Mouse (Mus musculus) natural killer cell, adult 2 months (primary cell): ENCODE results near the gene Nelfe.

ENCODE experiments used
- DNase-seq, 2 experiments: peaks; one replicate each; pipeline ENCODE4 v3.0.0; 2022; ENCODE audit warnings: low spot score in 2 of 2

Gene Nelfe

DNA sequence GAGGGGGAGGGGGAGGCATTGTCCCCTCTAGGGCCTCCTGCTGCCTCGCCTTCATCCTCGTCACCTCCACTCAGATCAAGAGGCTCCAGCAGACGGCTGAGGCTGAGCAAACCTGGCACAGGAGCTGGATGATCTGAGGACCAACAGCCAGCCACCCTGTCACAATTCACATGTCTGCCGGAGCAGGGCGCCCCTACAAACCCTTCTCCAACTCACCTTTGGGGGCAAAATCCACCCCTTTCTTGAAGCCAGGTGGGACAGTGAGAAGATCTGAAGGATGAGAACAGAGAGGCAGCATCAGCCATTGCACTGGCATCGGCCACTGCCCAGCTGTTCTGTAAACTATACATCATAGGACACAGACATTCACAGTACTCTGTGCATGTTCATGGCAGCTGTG, 3.0 kb upstream of the Nelfe start:
- no peak for DNase-seq

DNA sequence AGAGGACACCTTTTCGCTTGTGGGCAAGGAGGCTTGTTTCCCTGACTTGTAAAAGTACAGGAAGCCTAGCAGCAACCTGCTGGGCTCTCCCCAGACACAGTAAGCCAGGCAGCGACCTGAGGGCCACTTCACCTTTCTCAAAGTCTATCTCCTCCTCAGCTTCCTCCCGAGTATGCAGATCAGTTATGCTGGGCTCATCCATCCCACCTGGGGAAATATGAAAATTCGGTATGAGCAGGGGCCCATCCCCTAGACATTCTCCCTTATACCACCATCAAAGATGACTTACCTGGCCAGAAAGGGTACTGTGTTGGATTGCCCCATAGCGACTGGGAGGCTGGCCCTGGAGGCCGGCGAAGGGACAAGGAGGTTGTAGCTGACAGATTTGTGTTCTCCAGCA, 2.6 kb upstream of the Nelfe start:
- no peak for DNase-seq

DNA sequence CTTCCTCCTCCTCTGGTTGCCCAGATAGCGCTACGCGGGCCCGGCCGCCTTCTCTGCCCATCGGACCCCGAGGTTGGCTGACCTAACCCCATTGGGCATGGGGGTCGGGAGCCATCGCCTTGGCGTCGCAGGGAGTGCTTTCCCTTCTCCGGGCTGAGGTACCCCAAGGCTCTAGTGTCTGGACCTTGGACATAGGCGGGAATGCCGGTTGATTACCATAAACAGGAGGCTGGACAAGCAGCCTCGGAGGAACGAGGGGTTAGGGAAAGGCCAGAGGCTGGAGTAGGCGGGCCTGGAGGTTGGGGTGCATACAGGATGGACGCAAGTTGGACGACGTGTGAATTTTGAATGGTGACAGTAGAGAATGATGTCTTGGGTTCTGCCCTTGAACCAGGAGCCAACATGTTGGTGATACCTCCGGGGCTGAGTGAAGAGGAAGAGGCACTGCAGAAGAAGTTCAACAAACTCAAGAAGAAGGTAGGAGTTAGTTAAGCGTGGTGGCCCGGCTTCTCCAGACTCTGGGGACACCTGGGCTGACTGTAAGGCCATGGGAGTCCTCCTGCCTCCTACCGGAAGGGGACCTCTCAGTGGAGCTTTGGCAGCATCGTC, 430 bp downstream of the Nelfe start:
- DNase-seq: no peak

DNA sequence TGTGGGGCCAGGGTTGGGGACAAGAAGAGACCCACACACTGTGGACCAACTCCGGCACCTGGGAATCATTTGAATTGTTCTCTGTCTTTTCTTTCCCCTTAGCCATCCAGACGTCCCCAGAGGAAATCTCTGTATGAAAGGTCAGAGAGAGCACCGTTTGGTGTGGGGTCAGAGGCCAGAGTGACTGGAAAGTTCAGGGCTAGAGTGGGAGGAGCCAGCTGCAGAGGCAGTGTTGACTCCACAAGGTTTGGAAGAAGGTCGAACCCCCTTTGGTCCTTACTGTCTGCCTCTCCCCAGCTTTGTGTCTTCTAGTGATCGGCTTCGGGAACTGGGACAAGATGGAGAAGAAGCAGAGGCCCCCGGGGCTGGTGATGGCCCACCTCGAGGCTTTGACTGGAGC, 3.3 kb downstream of the Nelfe start:
- no peak for DNase-seq

DNA sequence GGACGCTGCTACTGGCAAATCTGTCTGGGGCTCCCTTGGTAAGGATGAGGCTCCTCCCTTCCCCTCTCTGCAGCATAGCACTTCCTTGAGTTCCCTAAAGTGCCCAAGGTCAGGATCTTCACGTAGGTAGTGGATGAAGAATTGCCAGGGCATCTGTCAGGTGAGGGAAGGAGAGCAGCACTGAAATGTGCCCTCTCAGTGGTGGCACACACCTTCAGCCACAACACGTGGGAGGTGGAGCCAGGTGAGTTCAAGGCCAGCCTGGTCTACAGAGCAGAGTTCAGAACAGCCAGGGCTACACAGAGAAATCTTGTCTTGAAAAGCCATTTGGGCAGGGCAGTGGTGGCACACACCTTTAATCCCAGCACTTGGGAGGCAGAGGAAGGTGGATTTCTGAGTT, 4.6 kb downstream of the Nelfe start:
- DNase-seq: no peak

DNA sequence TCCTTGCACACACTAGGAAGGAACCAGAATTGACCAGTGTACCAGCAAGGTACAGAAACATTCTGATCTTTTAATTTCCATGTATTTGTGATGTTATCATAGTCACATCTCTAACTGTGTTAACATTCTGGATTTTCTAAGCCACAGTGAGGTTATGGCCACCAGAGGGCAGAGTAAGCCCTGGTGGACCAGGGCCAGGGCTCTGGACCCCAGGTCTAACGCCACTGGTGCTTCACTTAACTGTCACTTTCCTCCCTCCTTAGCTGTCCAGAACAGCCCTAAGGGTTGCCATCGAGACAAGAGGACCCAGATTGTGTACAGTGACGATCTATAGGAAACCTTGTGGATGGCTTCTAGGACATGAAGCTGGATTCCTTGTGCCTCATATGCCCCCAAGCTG, 5.6 kb downstream of the Nelfe start:
- peak; percentile 42 to 59 for DNase-seq

DNA sequence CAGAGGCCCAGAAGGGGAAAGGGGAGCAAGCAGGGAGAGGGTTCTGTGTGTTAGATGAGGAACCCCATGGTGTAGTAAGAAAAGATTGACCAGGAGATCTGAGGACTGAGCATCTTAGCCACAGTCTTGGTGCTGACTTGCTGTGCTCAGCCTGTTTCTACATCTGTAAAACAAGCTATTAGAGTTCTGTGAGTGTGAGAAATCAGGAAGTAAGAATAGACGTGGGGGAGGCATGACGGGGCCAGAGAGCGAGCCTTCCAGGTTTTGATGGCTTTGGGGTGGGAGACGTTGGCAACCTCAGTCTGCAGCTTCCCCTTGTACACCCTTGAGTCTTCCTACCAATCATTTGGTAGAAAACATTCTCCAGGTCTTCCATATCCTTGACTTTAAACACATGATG, 8.5 kb downstream of the Nelfe start:
- no peak for DNase-seq

DNA sequence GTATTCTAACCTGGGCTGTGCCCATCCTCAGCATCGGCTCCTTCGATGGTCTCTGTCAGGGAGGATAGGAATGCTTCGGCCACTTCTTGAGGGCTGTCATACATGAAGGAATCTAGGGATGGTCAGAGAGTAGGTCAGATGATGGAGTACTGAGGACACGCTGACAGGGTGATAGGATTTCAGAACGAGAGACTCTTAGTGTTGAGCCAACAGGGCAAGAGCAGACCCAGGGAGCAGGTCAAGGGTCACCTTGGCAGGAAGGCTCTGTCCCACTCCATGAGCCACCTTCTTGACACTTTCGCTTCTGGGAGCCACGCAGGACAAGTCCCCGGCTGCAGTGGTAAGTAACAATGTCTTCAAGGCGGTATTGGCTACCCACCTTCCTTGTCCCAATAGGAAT, 10.3 kb downstream of the Nelfe start:
- DNase-seq: no peak

DNA sequence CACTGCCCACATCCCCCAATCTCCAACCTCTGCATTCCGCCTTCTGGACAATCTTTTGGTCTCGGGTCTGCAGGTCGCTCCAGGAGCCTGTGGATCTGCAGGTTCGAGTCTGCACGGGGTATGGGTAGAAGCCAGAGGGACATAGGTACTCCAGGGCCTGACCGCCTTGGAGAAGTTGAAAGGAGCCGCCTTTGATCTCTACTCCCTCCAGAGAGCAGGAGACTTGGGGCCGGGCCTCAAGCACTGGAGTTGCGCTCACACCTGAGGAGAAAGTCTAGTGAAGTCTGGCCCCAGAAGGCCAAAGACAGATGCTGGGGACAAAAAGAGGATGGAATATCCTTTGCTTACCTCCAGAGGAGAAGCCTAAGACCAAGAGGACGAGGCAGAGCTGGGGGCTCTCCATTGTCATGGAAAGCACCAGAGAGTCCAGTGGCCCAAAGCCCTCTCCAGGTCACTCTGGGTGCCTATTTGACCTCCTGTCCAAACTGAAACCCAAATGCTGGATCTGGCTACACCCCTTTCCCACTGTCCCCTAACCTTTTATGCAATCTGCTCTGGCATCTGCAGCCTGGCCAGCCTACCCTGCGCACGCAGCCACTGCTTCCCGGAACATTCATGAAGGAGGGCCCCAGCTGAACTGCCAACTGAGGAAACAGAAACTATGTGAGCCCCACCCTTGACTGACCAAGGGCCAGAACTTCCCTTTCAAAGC, 11.7 kb downstream of the Nelfe start:
- DNase-seq: no peak

DNA sequence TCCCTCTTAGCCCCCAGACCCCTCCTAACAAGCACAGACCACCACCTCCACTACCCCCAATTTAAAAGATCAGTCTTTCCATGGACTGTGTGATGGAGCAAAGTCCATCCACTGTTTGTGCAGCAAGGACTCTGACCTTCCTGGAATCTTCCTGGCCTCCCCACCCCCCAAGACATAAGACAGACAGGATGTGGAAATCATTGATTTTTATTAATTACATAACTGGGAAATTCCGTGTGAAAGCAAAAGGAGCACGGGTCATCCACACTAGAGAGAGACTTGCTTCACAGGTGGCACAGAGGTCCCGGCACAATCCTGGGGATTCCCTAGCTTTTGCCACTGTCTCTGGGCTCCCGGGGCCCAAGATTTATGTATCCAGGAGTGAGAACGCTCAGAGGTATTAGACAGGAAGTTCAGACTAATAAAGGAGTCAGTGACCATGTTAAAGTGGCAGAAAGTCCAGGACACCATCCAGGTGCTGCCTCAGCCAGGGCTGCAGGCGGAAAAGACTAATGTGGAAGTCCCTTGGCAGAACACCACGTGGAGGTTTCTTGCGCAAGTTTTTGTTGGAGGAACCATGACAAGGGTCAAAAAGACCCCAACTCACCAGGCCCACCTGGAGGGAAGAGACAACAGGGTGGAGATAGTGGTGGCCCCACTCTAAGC, 12.4 kb downstream of the Nelfe start, which contains the start of gene Cfb:
Cfb (minus strand) TSS at position 103 of the 666 bp plus-strand sequence.
- no peak for DNase-seq

DNA sequence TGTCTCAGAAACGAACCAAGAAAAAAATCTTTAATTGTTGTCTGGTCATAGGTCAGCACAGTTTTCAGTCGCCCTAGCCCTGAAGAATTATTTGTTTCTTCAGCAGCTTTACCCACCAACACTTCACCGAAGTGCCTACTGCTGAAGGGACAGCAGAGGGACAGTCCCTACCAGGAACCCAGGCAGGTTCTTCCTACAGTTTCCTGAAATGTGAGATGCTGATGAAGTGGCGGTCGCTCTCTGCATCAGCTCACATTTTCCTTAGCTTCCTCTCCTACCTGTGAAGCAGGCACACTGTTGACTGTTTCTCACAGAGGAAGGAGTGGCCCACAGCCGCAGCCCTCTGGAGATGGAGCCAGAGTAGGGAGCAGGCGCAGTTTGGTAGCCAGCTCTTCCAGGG, 15.8 kb downstream of the Nelfe start:
- no peak for DNase-seq

DNA sequence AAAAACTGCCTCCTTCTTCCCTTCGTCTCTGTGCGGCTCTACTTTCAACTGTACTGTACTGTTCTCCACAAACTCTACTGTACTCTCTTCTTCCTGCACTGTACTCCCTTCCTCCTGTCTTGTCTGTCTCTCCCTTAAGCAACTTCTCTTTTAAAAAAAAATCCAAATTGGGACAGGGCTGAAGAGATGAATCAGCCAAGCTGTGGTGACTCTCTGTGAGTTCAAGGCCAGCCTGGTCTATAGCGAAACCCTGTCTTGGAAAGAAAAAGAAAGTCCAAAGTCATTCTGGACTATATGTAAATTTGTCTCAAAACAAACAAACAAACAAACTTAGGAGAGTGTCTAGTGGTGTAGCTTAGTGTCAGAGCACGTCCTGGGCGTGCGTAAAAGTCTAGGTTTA, 24.1 kb downstream of the Nelfe start:
- no peak for DNase-seq

DNA sequence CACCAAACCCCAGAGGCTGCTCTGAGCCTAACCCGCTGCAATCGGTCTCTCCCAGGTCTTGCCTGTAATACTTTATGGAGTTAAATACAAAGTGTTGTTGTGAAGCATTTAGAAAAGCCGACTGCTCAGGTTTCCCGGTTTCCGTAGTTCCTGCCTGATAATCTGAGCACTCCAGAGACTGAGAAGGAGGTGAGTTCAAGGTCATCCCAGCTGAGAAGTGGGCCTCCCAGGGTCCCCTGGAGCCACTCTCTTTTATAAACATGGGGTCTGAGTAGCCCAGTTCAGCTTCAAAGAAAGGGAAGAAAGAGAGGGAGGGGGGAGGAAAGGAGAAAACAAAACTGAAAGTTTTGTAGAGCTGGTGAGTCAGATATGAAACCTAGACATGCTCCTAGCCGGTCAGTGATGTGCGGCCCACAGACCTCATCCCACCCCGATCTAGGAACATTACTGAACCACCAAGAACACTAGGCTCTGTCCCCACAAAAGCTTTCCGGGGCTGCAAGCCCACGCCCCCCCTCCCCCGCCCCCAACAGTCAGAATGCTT, 29.2 kb downstream of the Nelfe start, which contains the start of gene Zbtb12:
Zbtb12 (plus strand) TSS at position 148 of the 544 bp plus-strand sequence.
- no peak for DNase-seq

DNA sequence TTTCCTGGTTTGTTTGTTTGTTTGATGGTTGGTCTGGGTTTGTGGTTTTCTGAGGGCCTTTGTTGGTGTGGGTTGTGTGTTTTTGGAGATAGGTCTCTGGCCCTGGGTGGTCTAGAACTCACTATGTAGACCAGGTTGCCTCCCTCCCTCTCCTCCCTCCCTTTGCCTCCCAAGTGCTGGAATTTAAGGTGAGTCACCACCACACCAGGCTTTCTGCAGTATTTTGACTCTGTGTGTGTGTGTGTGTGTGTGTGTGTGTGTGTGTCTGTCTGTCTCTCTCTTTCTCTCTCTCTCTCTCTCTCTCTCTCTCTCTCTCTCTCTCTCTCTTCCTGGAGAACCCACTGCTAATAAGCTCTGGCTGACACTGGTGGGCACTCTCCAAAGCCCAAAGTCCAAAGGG, 31.0 kb downstream of the Nelfe start:
- no peak for DNase-seq

DNA sequence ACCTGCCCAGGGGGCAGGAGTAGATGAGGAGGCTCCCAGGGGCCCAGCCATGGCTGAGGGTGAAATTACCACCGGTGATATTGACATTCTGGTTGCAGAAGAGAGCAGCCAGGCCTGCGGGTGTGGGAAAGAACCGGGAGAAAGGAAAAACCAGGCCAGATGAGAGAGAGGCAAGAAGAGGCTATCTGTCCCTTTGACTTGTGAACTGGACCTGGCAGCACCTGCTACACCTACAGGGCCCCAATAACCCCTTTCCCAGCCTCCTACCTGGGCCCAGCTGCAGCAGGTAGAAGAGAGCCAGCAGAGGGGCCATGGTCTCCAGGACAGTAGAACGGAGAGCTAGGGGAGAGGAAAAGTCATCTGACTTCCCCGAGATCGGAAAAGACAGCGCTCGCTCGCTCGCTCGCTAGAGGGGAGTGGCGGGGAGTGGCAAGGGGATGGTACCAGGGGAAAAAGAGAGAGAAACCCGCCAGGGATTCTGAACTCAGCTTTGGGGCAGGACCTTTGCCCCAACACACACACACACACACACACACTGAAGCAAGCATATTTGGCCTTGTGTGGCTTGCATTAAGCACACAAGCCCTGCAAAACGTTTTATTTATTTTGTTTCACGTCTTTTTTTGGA, 31.6 kb downstream of the Nelfe start, which contains the start of gene Gm20547:
Gm20547 (minus strand) TSS at position 360 of the 628 bp plus-strand sequence.
- DNase-seq: no peak

DNA sequence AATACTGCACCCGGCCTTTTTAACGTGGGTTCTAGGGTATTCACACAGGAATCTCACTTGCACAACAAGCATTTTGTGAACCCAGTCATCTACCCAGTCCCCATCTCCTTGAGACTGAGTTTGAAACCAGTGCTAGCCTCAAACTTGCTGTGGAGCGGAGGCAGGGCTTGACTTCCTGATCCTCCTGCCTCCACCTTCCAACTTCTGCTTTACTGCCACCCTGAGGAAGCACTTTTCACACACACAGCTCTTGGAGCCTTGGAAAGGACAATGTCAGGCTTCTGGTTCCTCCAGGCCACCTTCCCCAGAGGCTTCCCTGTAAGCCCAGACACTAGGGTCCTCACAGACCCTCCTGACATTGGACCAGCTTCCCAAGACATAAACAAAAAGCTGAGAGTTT, 33.1 kb downstream of the Nelfe start:
- no peak for DNase-seq

DNA sequence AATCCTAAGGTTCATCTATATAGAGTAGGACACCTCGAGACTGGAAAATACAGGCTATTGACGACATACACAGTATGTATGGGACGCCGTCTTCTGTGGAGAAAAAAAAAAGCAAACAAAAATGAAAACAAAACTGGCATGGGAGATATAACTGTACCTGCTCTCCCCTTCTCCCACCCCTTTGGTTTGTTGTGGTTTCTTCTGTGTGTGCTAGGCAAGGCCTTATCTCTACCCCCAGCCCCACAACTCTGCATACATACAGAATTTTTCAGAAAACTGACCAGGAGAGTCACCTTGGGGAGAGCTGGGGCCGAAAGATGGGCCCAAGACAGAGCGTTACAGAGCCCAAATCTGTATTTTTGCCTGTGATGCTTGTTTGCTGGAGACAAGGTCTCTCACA, 34.5 kb downstream of the Nelfe start:
- DNase-seq: no peak

DNA sequence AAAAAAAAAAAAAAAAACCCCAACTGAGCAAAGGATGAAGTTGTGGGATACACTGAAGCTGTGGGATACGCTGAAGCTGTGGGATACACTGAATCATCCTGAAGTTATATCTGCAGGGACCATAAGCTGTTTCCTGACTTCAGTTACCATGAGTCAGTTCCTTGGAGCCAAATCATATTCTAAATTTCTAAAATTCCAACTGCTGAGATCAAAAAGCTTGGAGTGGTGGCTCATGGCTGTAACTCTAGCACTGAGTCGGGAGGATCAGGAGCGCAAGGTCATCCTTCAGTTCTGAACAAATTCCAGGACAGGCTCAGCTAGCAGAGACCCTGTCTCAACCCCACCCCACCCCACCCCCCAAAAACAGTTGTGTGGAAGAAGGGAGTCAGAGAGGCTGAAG, 35.4 kb downstream of the Nelfe start:
- DNase-seq: no peak

DNA sequence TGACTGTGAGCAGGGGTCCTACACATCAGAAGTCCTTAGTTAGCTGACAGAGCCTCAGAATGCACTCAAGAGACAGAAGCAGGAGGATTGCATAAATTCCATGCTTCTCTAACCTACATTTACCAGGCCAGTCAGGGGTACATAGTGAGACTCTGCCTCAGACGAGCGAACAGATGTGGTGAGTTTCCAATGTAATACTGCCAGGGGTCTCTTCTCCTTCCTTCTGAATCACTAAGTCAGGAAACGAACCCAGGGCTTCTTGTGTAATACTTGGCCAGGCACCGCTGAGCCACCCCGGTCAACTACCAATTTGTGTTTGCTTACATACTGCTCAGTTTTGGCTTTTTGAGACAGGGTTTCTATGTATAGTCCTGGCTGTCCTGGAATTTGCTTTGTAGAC, 37.8 kb downstream of the Nelfe start:
- DNase-seq: no peak

DNA sequence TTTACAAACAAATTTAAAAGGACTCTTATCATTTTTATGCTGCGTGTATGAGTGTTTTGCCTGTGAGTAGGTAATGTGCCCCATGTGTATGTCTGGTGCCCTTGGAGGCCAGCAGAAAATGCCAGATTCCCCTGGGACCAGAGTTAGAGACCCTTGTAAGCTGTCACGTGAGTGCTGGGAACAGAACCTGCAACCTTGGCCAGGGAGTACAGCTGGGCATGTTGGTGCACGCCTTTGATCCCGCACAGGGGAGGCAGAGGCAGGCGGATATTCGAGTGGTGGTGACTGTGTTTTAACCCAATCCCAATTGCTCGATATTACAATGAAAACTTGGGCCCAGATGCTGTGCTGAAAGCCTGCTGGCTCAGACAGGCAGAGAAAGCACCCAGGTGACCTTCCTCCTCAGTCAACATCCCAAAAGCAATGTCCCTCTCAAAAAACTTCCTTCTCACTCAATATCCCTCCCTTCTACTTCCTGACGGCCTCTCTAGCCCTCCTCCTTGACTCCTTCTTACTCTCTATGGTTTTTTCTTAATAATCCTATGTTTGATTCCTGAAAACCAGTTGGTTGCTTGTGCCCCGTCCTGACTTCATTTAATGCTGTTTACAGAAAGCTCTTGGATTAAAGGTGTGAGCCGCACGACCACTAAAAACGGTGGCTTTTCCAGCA, 40.0 kb downstream of the Nelfe start:
- no peak for DNase-seq

DNA sequence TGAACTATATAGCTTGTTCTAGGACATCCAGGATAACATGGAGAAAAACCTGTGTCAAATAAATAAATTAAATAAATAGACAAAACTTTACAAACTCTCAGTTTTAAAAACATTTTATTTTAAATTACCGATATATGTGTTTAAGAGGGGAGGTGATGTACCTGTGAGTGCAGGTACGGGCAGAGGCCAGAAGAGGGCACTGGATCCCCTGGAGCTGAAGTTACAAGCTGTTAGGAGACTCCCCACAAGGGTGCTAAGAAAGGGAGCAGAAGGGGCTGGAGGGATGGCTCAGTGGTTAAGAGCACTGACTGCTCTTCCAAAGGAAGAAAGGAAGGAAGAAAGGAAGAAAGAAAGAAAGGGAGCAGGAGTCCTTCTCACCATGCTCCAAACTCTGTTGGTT, 41.2 kb downstream of the Nelfe start:
- DNase-seq: no peak
